Mouse (Mus musculus): ENCODE measurements at regions not wholly inside any gene's neighbourhood (a gene's known extent, or its start where the extent isn't known, plus 50 kb on each side); places are given as distances from the start of the nearest gene placed in this dataset.

DNA sequence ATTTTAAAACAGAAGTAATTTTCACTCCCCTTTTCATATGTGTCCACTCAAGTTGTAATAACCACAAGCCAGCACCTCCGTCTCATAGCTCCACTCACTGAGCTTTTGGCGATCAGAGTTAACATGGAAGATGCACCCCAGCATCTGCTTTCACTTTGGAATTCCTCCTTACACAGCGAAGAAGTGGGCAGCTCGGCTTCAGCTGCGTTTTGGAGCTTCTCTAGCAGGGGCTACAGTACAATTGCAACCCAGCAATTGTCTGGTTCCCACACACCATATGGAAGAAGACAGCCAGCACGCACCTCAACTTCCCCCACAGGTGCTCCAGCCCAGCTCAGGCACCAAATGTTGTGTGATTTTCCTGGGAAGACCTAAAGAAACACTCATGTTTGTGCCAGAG, 584.4 kb upstream of the Sox11 start:
- no peak overlapping the region for H3K9ac ChIP-seq (ENCODE audit: control insufficient read depth, low read depth, low read length, poor library complexity, severe bottlenecking)
- TF ChIP-seq EP300 (IDR thresholded peaks at IDR 0.05; ENCODE audit: low read depth in 1 of 2, low read length in 2 of 2) (no peak), MAFK (IDR thresholded peaks at IDR 0.05; ENCODE audit: borderline replicate concordance, low read depth, low read length) (no peak), POLR2A (IDR thresholded peaks at IDR 0.05; ENCODE audit: control insufficient read depth in 1 of 2, insufficient read depth in 1 of 2, low read depth in 1 of 2, low read length in 2 of 2, poor library complexity in 1 of 2) (no peak), RAD21 (IDR thresholded peaks at IDR 0.05; ENCODE audit: low read depth, low read length) (no peak), BHLHE40 (IDR thresholded peaks at IDR 0.05; ENCODE audit: borderline replicate concordance, low read depth, low read length) (no peak), TCF12 (IDR thresholded peaks at IDR 0.05; ENCODE audit: low read depth, low read length) (no peak), NELFE (IDR thresholded peaks at IDR 0.05; ENCODE audit: low read depth, low read length) (no peak), USF2 (IDR thresholded peaks at IDR 0.05; ENCODE audit: borderline replicate concordance in 1 of 2, insufficient read depth in 1 of 2, low read depth in 1 of 2, low read length in 2 of 2) (no peak), NRF1 (IDR thresholded peaks at IDR 0.05; ENCODE audit: insufficient read depth, low read depth, low read length, poor library complexity, severe bottlenecking) (no peak), CHD2 (IDR thresholded peaks at IDR 0.05; ENCODE audit: low read length) (no peak), SIN3A (IDR thresholded peaks at IDR 0.05; ENCODE audit: low read length) (no peak), E2F4 (IDR thresholded peaks at IDR 0.05; ENCODE audit: borderline replicate concordance, low read depth, low read length) (no peak)
- H3K9me3 ChIP-seq (replicated peaks; ENCODE audit: insufficient read depth, low read length) = no peaks in the 10 kb centered on the region

DNA sequence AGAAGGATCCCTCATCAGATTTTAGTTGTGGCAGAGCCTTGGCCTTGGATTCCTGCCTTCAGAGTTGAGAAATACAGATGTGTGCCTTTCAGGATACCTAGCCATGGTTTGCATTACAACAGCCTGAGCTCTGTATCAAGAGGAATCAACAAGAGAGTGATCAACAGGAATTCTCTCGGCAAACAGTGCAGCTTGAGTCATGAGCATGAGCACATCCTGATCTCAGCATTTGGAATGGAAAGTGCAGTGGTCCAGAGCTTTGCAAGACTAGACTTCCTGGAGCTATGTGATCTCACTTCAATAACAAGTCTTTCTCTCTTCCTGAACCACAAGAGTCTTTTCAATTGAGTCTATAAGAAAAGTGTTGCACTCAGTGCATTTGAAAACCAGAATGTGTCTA, 578.2 kb upstream of the Sox11 start:
- Histone ChIP-seq H3K27me3 (ENCODE audit: control insufficient read depth in 1 of 2, insufficient read depth in 2 of 2, low read length in 2 of 2) (no peaks in the 10 kb centered on the region), H3K4me3 (ENCODE audit: control insufficient read depth in 1 of 2, insufficient read depth in 1 of 2, low read depth in 2 of 2, low read length in 2 of 2) (no peak overlapping the region), H3K36me3 (ENCODE audit: control insufficient read depth in 1 of 2, insufficient read depth in 2 of 2, low read length in 2 of 2) (no peaks in the 10 kb centered on the region), H3K9me3 (replicated peaks; ENCODE audit: insufficient read depth, low read length) (no peaks in the 10 kb centered on the region), H3K79me2 (ENCODE audit: control insufficient read depth, insufficient read depth, low read length, poor library complexity) (no peaks in the 10 kb centered on the region), H3K4me1 (ENCODE audit: control insufficient read depth in 1 of 2, insufficient read depth in 2 of 2, low read length in 2 of 2) (no peaks in the 10 kb centered on the region), H3K27ac (ENCODE audit: control insufficient read depth, low read depth, low read length) (no peak overlapping the region), H3K9ac (ENCODE audit: control insufficient read depth, low read depth, low read length, poor library complexity, severe bottlenecking) (no peak overlapping the region)
- DNase-seq (ENCODE audit: low read depth, low spot score) = no peak
- TF ChIP-seq USF1 (IDR thresholded peaks at IDR 0.05; ENCODE audit: low read depth, low read length) = no peak
- TF ChIP-seq ETS1 (IDR thresholded peaks at IDR 0.05; ENCODE audit: low read depth, low read length) = no peak
- TF ChIP-seq TCF12 (IDR thresholded peaks at IDR 0.05; ENCODE audit: low read depth, low read length) = no peak
- TF ChIP-seq UBTF (IDR thresholded peaks at IDR 0.05; ENCODE audit: borderline replicate concordance, insufficient read depth, low read depth, low read length) = no peak
- TF ChIP-seq NELFE (IDR thresholded peaks at IDR 0.05; ENCODE audit: low read depth, low read length) = no peak

More for the DNA sequence above, 584.4 kb upstream of the Sox11 start:
- no peaks in the 10 kb centered on the region for H3K4me1 ChIP-seq (ENCODE audit: control insufficient read depth in 1 of 2, insufficient read depth in 2 of 2, low read length in 2 of 2)
- no peaks in the 10 kb centered on the region for H3K27me3 ChIP-seq (ENCODE audit: control insufficient read depth in 1 of 2, insufficient read depth in 2 of 2, low read length in 2 of 2)
- no peaks in the 10 kb centered on the region for H3K36me3 ChIP-seq (ENCODE audit: control insufficient read depth in 1 of 2, insufficient read depth in 2 of 2, low read length in 2 of 2)
- no peak overlapping the region for H3K4me3 ChIP-seq (ENCODE audit: control insufficient read depth in 1 of 2, insufficient read depth in 1 of 2, low read depth in 2 of 2, low read length in 2 of 2)
- DNase-seq (ENCODE audit: low read depth, low spot score) = no peak
- no peak overlapping the region for H3K27ac ChIP-seq (ENCODE audit: control insufficient read depth, low read depth, low read length)
- H3K79me2 ChIP-seq (ENCODE audit: control insufficient read depth, insufficient read depth, low read length, poor library complexity) = no peaks in the 10 kb centered on the region

Measured in MEL (cell line).